Mouse (Mus musculus): ENCODE results near the gene Eif4enif1. TPM values are rescaled to one million over a fixed set of nuclear protein-coding genes. Genes with fewer than 3 reads are reported as not detected.
"Not testable (repeated sequence)": the region's sequence is repeated elsewhere in the genome, so short reads cannot be mapped to it uniquely, and the experiment has no call there.

Gene Eif4enif1
- total and polyA plus RNA-seq, 3 experiments, result 42.8 to 235 (median 103) TPM

GRCm38 (mm10) chr11:3167129-3167528 lies 35.1 kb upstream of the Eif4enif1 start:
- not testable (repeated sequence) for H3K27ac ChIP-seq (ENCODE audit: control insufficient read depth, low read depth, low read length); H3K27me3 ChIP-seq (ENCODE audit: control insufficient read depth in 1 of 2, insufficient read depth in 2 of 2, low read length in 2 of 2); H3K36me3 ChIP-seq (ENCODE audit: control insufficient read depth in 1 of 2, insufficient read depth in 2 of 2, low read length in 2 of 2); H3K4me3 ChIP-seq (ENCODE audit: control insufficient read depth in 1 of 2, insufficient read depth in 1 of 2, low read depth in 2 of 2, low read length in 2 of 2); H3K9me3 ChIP-seq (replicated peaks; ENCODE audit: insufficient read depth, low read length); DNase-seq (ENCODE audit: low read depth, low spot score); H3K4me1 ChIP-seq (ENCODE audit: control insufficient read depth in 1 of 2, insufficient read depth in 2 of 2, low read length in 2 of 2); H3K9ac ChIP-seq (ENCODE audit: control insufficient read depth, low read depth, low read length, poor library complexity, severe bottlenecking); H3K79me2 ChIP-seq (ENCODE audit: control insufficient read depth, insufficient read depth, low read length, poor library complexity)

- not testable (repeated sequence) for H3K79me2 ChIP-seq (ENCODE audit: control insufficient read depth, insufficient read depth, low read length, poor library complexity); H3K36me3 ChIP-seq (ENCODE audit: control insufficient read depth in 1 of 2, insufficient read depth in 2 of 2, low read length in 2 of 2); H3K9ac ChIP-seq (ENCODE audit: control insufficient read depth, low read depth, low read length, poor library complexity, severe bottlenecking); H3K27ac ChIP-seq (ENCODE audit: control insufficient read depth, low read depth, low read length); H3K4me1 ChIP-seq (ENCODE audit: control insufficient read depth in 1 of 2, insufficient read depth in 2 of 2, low read length in 2 of 2); H3K4me3 ChIP-seq (ENCODE audit: control insufficient read depth in 1 of 2, insufficient read depth in 1 of 2, low read depth in 2 of 2, low read length in 2 of 2); H3K9me3 ChIP-seq (replicated peaks; ENCODE audit: insufficient read depth, low read length); H3K27me3 ChIP-seq (ENCODE audit: control insufficient read depth in 1 of 2, insufficient read depth in 2 of 2, low read length in 2 of 2)
- DNase-seq (ENCODE audit: low read depth, low spot score), result peak; percentile 36
Measured at GRCm38 (mm10) chr11:3167571-3168001, 34.6 kb upstream of the Eif4enif1 start.

- H3K9ac ChIP-seq (ENCODE audit: control insufficient read depth, low read depth, low read length, poor library complexity, severe bottlenecking); DNase-seq (ENCODE audit: low read depth, low spot score); H3K4me3 ChIP-seq (ENCODE audit: control insufficient read depth in 1 of 2, insufficient read depth in 1 of 2, low read depth in 2 of 2, low read length in 2 of 2): not testable (repeated sequence)
Measured at GRCm38 (mm10) chr11:3169042-3169441, 33.1 kb upstream of the Eif4enif1 start.

GRCm38 (mm10) chr11:3171931-3172330 lies 30.3 kb upstream of the Eif4enif1 start:
- not testable (repeated sequence) for H3K79me2 ChIP-seq (ENCODE audit: control insufficient read depth, insufficient read depth, low read length, poor library complexity); H3K27me3 ChIP-seq (ENCODE audit: control insufficient read depth in 1 of 2, insufficient read depth in 2 of 2, low read length in 2 of 2); H3K4me1 ChIP-seq (ENCODE audit: control insufficient read depth in 1 of 2, insufficient read depth in 2 of 2, low read length in 2 of 2); H3K9me3 ChIP-seq (replicated peaks; ENCODE audit: insufficient read depth, low read length); H3K27ac ChIP-seq (ENCODE audit: control insufficient read depth, low read depth, low read length); DNase-seq (ENCODE audit: low read depth, low spot score); H3K36me3 ChIP-seq (ENCODE audit: control insufficient read depth in 1 of 2, insufficient read depth in 2 of 2, low read length in 2 of 2); H3K9ac ChIP-seq (ENCODE audit: control insufficient read depth, low read depth, low read length, poor library complexity, severe bottlenecking); H3K4me3 ChIP-seq (ENCODE audit: control insufficient read depth in 1 of 2, insufficient read depth in 1 of 2, low read depth in 2 of 2, low read length in 2 of 2)

More at GRCm38 (mm10) chr11:3169042-3169441, 33.1 kb upstream of the Eif4enif1 start:
- not testable (repeated sequence) for H3K9me3 ChIP-seq (replicated peaks; ENCODE audit: insufficient read depth, low read length); H3K79me2 ChIP-seq (ENCODE audit: control insufficient read depth, insufficient read depth, low read length, poor library complexity); H3K4me1 ChIP-seq (ENCODE audit: control insufficient read depth in 1 of 2, insufficient read depth in 2 of 2, low read length in 2 of 2); H3K27ac ChIP-seq (ENCODE audit: control insufficient read depth, low read depth, low read length); H3K36me3 ChIP-seq (ENCODE audit: control insufficient read depth in 1 of 2, insufficient read depth in 2 of 2, low read length in 2 of 2); H3K27me3 ChIP-seq (ENCODE audit: control insufficient read depth in 1 of 2, insufficient read depth in 2 of 2, low read length in 2 of 2)

GRCm38 (mm10) chr11:3172526-3172925 lies 29.7 kb upstream of the Eif4enif1 start:
- H3K9me3 ChIP-seq (replicated peaks; ENCODE audit: insufficient read depth, low read length); H3K4me1 ChIP-seq (ENCODE audit: control insufficient read depth in 1 of 2, insufficient read depth in 2 of 2, low read length in 2 of 2); H3K9ac ChIP-seq (ENCODE audit: control insufficient read depth, low read depth, low read length, poor library complexity, severe bottlenecking); H3K79me2 ChIP-seq (ENCODE audit: control insufficient read depth, insufficient read depth, low read length, poor library complexity); H3K4me3 ChIP-seq (ENCODE audit: control insufficient read depth in 1 of 2, insufficient read depth in 1 of 2, low read depth in 2 of 2, low read length in 2 of 2); DNase-seq (ENCODE audit: low read depth, low spot score); H3K27me3 ChIP-seq (ENCODE audit: control insufficient read depth in 1 of 2, insufficient read depth in 2 of 2, low read length in 2 of 2); H3K36me3 ChIP-seq (ENCODE audit: control insufficient read depth in 1 of 2, insufficient read depth in 2 of 2, low read length in 2 of 2); H3K27ac ChIP-seq (ENCODE audit: control insufficient read depth, low read depth, low read length): not testable (repeated sequence)
